Mouse (Mus musculus) forebrain, embryonic 16.5 days (tissue): ENCODE measurements at regions not wholly inside any gene's neighbourhood (a gene's known extent, or its start where the extent isn't known, plus 50 kb on each side); places are given as distances from the start of the nearest gene placed in this dataset.

Experiments used
- ATAC-seq: fragments of 200-750 bp; cut with Nextera tagmentation; 2 replicates; pipeline ENCODE4 v1.8.0; 2017; ENCODE audit warnings: mild to moderate bottlenecking, moderate library complexity
- H3K27ac ChIP-seq: fragments of 300-500 bp; sonication (generic); 2 replicates; pipeline ENCODE4 v1.5.1; 2014; ENCODE audit warnings: low read length, control low read depth
- H3K27me3 ChIP-seq: fragments of 300-500 bp; sonication (generic); replicated peaks from 2 replicates; pipeline ENCODE4 v1.6.1; 2014; ENCODE audit warnings: low read length; ENCODE audit not compliant: control insufficient read depth, insufficient read depth
- H3K36me3 ChIP-seq: fragments of 300-500 bp; sonication (generic); 2 replicates; pipeline ENCODE4 v1.6.1; 2014; ENCODE audit not compliant: control insufficient read depth, insufficient read depth
- H3K4me1 ChIP-seq: fragments of 300-500 bp; sonication (generic); replicated peaks from 2 replicates; pipeline ENCODE4 v1.6.1; 2014; ENCODE audit warnings: low read length; ENCODE audit not compliant: control insufficient read depth, insufficient read depth
- H3K4me2 ChIP-seq: fragments of 300-500 bp; sonication (generic); 2 replicates; pipeline ENCODE4 v1.6.1; 2014; ENCODE audit warnings: mild to moderate bottlenecking, low read length, control low read depth
- H3K4me3 ChIP-seq: fragments of 300-500 bp; sonication (generic); replicated peaks from 2 replicates; pipeline ENCODE4 v1.5.1; 2014; ENCODE audit warnings: mild to moderate bottlenecking, low read length, control low read depth
- H3K9ac ChIP-seq: fragments of 300-500 bp; sonication (generic); replicated peaks from 2 replicates; pipeline ENCODE4 v1.6.1; 2014; ENCODE audit warnings: low read depth, low read length, control low read depth
- H3K9me3 ChIP-seq: fragments of 300-500 bp; sonication (generic); 2 replicates; pipeline ENCODE4 v1.6.1; 2016; ENCODE audit warnings: low read length; ENCODE audit not compliant: control insufficient read depth
- WGBS: fragments of 180-500 bp; shearing (Covaris S2); extraction: QIAGEN DNeasy Blood & Tissue Kit; methylation state at CpG from one replicate; pipeline ENCODE4 v1.1.7; 2014; 5-methylcytosine and 5-hydroxymethylcytosine counted together

DNA sequence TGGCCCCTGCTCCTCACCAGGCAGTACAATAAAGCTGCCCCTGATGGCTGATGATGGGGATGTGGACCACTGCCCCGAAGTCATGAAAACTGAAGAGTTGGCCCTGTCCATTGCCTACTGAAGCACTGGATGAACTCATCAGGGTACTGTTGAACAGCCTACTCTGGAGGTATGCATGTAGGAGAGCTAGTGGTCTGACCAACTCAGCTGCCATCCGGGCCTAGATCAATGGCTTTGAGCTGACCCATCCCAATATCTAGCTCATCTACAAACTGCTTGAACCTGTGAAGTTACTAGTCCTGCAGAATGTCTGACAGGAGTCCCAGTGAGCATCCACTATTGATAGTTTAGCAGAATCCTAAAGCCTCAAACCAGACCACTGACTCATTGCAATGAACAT lies 672.6 kb upstream of the Acvr2a start:
- no peaks in the 10 kb centered on the region for H3K4me1 ChIP-seq
- H3K27ac ChIP-seq: no peak overlapping the region
- H3K9ac ChIP-seq: no peak overlapping the region
- no peak for ATAC-seq
- H3K4me3 ChIP-seq: no peak overlapping the region
- H3K36me3 ChIP-seq: no peaks in the 10 kb centered on the region
- no peaks in the 10 kb centered on the region for H3K27me3 ChIP-seq
- no peak overlapping the region for H3K4me2 ChIP-seq
- H3K9me3 ChIP-seq: no peaks in the 10 kb centered on the region
- 100% methylated on average over 2 of the region's 2 CpGs for WGBS

DNA sequence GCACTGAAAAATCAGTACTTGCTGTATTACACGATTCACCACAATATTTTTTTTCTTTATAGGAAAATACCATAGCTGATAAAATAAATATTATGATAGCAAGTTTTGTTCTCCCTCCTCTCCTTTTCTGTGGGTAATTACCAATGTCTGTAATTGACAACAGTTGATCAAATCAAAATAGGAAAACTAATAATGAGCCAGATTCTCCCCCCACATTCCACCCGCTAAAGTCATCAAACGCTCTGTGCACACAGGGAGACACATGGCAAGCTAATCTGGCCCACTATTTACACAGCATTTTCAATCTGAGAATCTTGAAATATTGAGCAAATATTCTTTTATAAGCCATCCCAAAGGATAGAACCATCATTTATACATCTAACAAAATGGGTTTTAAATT lies 659.2 kb upstream of the Acvr2a start:
- ATAC-seq: no peak
- Histone ChIP-seq H3K9ac (no peak overlapping the region), H3K4me2 (no peak overlapping the region), H3K4me3 (no peak overlapping the region), H3K36me3 (no peaks in the 10 kb centered on the region), H3K27me3 (no peaks in the 10 kb centered on the region), H3K9me3 (no peaks in the 10 kb centered on the region), H3K4me1 (no peaks in the 10 kb centered on the region), H3K27ac (no peak overlapping the region)
- 79% methylated on average over 3 of the region's 3 CpGs for WGBS

DNA sequence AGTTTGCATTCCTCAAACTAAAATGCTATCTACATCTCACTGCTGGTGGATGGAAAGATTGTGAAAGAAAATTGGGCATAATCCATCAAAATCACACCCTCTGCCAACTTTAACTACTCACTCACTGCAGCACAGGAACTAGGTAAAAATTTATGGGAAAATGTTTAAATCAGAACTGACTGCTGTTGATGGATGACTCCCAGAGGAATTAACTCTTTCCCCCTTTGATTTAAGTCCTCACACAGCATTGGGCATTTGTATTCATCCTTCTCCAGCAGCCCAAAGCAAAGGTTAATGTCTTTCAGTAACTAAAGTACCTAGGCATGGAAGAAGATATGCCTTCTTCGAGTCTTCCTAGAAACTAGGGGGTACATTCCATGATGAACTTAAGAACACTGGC lies 641.3 kb upstream of the Acvr2a start:
- no peak for ATAC-seq
- 74% methylated on average over 1 of the region's 1 CpGs for WGBS
- H3K4me2 ChIP-seq: no peak overlapping the region

DNA sequence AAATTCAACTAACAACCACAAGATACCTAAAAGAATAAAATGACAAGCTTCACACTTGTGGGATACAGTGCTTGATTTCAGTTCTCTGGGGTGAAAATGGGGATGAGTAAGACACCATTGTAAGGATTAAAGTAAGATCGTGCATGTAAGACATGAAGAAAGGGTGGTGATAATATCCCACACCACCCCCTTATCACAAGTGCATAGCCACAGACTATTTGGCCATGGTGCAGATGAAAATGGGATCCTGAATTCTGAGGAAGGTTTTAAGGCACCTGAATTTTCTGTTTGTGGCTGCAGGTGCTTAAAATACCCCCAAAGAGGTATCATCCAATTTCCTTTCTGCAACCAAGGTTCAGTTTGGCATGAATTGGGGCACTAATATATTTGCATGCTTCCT lies 627.7 kb upstream of the Acvr2a start:
- no peaks in the 10 kb centered on the region for H3K9me3 ChIP-seq
- H3K36me3 ChIP-seq: no peaks in the 10 kb centered on the region
- WGBS: 37% methylated on average over 1 of the region's 1 CpGs
- peak; percentile 39 for ATAC-seq
- H3K4me3 ChIP-seq: no peak overlapping the region
- no peaks in the 10 kb centered on the region for H3K27me3 ChIP-seq
- peaks cover 8% of the 10 kb centered on the region for H3K4me1 ChIP-seq
- H3K4me2 ChIP-seq: no peak overlapping the region
- no peak overlapping the region for H3K27ac ChIP-seq
- no peak overlapping the region for H3K9ac ChIP-seq

More for the DNA sequence above, 641.3 kb upstream of the Acvr2a start:
- H3K4me1 ChIP-seq: no peaks in the 10 kb centered on the region
- no peak overlapping the region for H3K27ac ChIP-seq
- no peak overlapping the region for H3K9ac ChIP-seq
- H3K27me3 ChIP-seq: no peaks in the 10 kb centered on the region
- H3K36me3 ChIP-seq: no peaks in the 10 kb centered on the region
- no peak overlapping the region for H3K4me3 ChIP-seq
- H3K9me3 ChIP-seq: no peaks in the 10 kb centered on the region

DNA sequence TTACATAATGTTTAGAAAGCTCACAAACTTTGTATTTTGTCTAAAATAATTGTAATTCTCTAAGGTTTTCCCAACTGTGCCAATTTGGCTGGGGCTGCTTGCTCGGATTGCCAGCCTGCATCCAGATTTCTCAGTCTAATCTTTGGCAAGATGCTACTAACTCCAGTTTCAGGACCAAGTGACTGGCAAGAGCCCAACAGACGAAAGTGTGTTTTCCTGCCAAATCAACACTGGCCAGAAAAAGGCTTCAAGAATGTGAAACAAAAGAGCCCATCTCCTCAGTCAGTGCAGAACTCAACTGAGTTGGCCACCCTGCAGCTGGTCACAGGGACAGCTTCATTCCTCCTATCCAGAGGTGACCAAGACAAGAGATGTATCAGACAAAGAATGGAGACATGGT lies 627.3 kb upstream of the Acvr2a start:
- no peak overlapping the region for H3K4me2 ChIP-seq
- H3K4me3 ChIP-seq: no peak overlapping the region
- no peak overlapping the region for H3K27ac ChIP-seq
- peaks cover 8% of the 10 kb centered on the region for H3K4me1 ChIP-seq
- H3K9ac ChIP-seq: no peak overlapping the region
- H3K9me3 ChIP-seq: no peaks in the 10 kb centered on the region
- no peaks in the 10 kb centered on the region for H3K27me3 ChIP-seq
- no peaks in the 10 kb centered on the region for H3K36me3 ChIP-seq
- WGBS: 28% methylated on average over 2 of the region's 2 CpGs
- ATAC-seq: peak; percentile 92

DNA sequence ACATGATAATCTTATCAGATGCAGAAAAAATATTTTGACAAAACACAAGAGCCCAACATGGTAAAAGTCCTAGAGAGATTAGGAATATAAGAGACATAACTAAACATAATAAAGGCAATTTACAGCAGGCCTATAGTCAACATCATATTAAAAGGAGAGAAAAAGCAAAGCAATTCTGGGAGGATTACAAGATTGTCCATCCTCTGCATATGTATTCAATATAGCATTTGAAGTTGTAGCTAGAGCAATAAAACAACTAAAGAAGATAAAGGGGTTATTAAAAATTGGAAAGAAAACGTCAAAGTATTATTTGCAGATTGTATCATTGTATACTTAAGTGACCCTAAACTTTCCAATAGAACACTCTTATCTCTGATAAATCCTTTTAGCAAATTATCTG lies 602.1 kb upstream of the Acvr2a start:
- Histone ChIP-seq H3K9me3 (no peaks in the 10 kb centered on the region), H3K27ac (no peak overlapping the region), H3K4me1 (no peaks in the 10 kb centered on the region), H3K4me3 (no peak overlapping the region), H3K36me3 (no peaks in the 10 kb centered on the region), H3K27me3 (no peaks in the 10 kb centered on the region), H3K4me2 (no peak overlapping the region), H3K9ac (no peak overlapping the region)
- no peak for ATAC-seq
- 77% methylated on average over 1 of the region's 1 CpGs for WGBS

DNA sequence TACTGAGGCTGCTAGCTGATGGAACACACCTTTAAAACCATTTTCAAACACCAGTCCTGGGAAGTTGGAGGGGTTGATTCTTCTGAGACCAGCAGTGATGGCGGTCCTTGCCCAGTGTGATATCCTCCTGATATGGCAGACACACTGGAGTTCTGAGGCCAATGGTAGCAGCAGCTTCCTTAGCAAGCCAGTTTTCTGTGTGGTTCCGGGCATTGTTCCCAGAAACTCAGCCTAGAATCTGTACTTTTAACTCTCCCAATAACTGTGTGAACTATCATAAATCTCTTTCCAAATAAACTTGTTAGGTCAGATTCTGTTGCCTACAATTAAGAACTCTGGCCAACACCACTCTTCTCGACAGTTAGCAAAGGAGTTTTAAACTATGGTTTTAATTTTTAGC lies 593.1 kb upstream of the Acvr2a start:
- Histone ChIP-seq H3K9me3 (no peaks in the 10 kb centered on the region), H3K36me3 (no peaks in the 10 kb centered on the region), H3K9ac (no peak overlapping the region), H3K27ac (no peak overlapping the region), H3K4me2 (no peak overlapping the region), H3K4me1 (no peaks in the 10 kb centered on the region), H3K4me3 (no peak overlapping the region), H3K27me3 (no peaks in the 10 kb centered on the region)
- peak; percentile 52; the same call in 1 of the 2 replicates for ATAC-seq
- 79% methylated on average over 3 of the region's 3 CpGs for WGBS

DNA sequence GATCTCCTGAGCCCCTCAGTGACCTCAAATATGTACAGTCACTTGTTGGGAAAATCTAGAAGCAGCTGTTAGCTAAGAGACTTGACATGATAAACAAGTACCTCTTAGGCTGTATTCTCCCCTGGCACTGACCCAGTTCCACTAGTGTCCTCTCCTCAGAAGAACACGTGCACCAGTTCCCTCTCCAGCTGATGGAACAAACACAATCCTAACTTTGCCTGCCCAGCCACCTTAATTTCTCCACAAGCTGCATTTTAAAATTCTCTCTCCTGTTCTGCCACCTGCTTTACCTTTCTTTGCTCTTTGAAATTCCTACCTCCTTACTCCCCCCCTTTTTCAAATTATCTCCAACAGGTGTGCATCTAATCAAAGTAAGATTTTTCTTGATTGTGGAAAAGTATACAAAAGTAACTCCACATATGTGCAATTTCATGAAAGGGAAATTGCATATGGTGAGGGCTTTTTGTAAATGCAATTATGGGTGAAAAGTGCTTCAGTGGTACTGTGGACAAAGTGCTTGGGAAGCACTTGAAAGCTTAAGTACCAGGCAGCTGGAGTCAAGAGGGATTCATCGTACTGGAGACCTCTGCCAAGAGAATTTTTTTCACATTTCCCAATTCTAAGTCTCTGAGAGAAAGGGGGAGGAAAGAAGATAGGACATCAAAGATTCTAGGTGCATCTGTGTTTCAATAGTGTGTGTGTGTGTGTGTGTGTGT lies 590.7 kb upstream of the Acvr2a start:
- ATAC-seq: no peak
- H3K9ac ChIP-seq: no peak overlapping the region
- H3K27ac ChIP-seq: no peak overlapping the region
- no peaks in the 10 kb centered on the region for H3K27me3 ChIP-seq
- H3K36me3 ChIP-seq: no peaks in the 10 kb centered on the region
- H3K4me1 ChIP-seq: no peaks in the 10 kb centered on the region
- 66% methylated on average over 2 of the region's 2 CpGs for WGBS
- H3K4me3 ChIP-seq: no peak overlapping the region
- no peaks in the 10 kb centered on the region for H3K9me3 ChIP-seq
- no peak overlapping the region for H3K4me2 ChIP-seq

DNA sequence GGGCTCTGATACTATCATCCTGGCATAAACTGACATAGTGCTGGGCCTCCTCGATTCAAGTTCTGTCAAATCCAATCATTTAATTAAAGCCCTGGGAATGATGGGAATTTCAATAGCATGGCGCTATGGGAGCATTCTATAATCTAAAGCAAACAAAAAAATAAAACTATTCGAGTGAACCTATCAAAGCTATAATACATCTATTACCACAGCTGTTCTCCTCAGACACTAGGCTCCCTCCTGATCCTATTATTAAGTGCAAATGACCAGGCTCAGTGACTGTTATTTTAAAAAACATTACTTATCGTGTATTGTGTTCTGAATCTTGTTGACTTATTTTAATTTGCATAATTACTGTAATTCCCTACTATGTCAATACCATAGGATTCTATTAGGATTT lies 563.7 kb upstream of the Acvr2a start:
- no peaks in the 10 kb centered on the region for H3K36me3 ChIP-seq
- H3K27ac ChIP-seq: no peak overlapping the region
- H3K4me3 ChIP-seq: no peak overlapping the region
- 53% methylated on average over 4 of the region's 4 CpGs for WGBS
- no peaks in the 10 kb centered on the region for H3K9me3 ChIP-seq
- no peaks in the 10 kb centered on the region for H3K4me1 ChIP-seq
- ATAC-seq: peak; percentile 80
- no peaks in the 10 kb centered on the region for H3K27me3 ChIP-seq
- H3K9ac ChIP-seq: no peak overlapping the region
- H3K4me2 ChIP-seq: no peak overlapping the region

DNA sequence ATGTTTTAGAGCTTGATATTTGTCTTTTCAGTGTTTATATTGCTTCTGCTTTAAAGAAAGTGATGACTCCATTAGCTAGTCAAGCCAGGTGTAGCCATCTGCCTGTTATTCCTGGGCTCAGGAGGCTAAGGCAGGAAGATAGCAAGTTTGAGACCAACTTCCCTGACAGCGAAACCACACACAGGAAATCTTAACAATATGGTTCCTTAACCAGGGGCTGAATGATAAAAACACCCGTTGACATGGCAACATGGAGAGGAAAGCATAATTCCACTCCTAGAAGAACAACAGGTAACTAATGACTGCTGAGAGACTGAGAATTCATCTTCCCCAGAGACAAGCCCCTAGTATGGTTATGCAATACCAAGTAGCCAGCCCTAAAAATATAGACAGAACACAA lies 553.6 kb upstream of the Acvr2a start:
- Histone ChIP-seq H3K4me2 (no peak overlapping the region), H3K27ac (no peak overlapping the region), H3K4me1 (no peaks in the 10 kb centered on the region), H3K27me3 (no peaks in the 10 kb centered on the region), H3K9ac (no peak overlapping the region), H3K9me3 (no peaks in the 10 kb centered on the region), H3K36me3 (no peaks in the 10 kb centered on the region), H3K4me3 (no peak overlapping the region)
- ATAC-seq: no peak
- 78% methylated on average over 2 of the region's 2 CpGs for WGBS
